Mouse (Mus musculus) small intestine, adult 2 months (tissue): ENCODE measurements around the gene Eif3k. TPM values are rescaled to one million over a fixed set of nuclear protein-coding genes. Genes with fewer than 3 reads are reported as not detected.

Source experiments
- H3K27ac ChIP-seq: fragments of 200-500 bp; 2 replicates; pipeline ENCODE4 v1.5.1; 2012; ENCODE audit warnings: low read depth, low read length, control low read depth, inconsistent platforms; ENCODE audit not compliant: insufficient read depth
- H3K27me3 ChIP-seq: fragments of 200-500 bp; 2 replicates; pipeline ENCODE4 v1.6.1; 2012; ENCODE audit warnings: mild to moderate bottlenecking, moderate library complexity, low read length, inconsistent platforms; ENCODE audit not compliant: control insufficient read depth, insufficient read depth
- H3K36me3 ChIP-seq: fragments of 200-500 bp; 2 replicates; pipeline ENCODE4 v1.6.1; 2012; ENCODE audit warnings: mild to moderate bottlenecking, low read length, control low read depth, inconsistent platforms; ENCODE audit not compliant: control insufficient read depth, insufficient read depth
- H3K4me1 ChIP-seq: fragments of 200-500 bp; 2 replicates; pipeline ENCODE4 v1.6.1; 2012; ENCODE audit warnings: low read length, inconsistent platforms, mixed read lengths; ENCODE audit not compliant: control insufficient read depth, insufficient read depth, insufficient read length
- H3K4me3 ChIP-seq: fragments of 200-500 bp; 2 replicates; pipeline ENCODE4 v1.5.1; 2012; ENCODE audit warnings: low read depth, mild to moderate bottlenecking, control low read depth, inconsistent platforms, low read length, moderate library complexity
- CTCF ChIP-seq: fragments of 200-500 bp; IDR thresholded peaks from 2 replicates; pipeline ENCODE4 v1.5.1; 2012; ENCODE audit warnings: low read depth, mild to moderate bottlenecking, control low read depth, inconsistent platforms, low read length, moderate library complexity, mixed read lengths; ENCODE audit not compliant: insufficient replicate concordance, insufficient read length; ENCODE audit errors: extremely low read depth
- POLR2A ChIP-seq: fragments of 200-500 bp; IDR thresholded peaks from 2 replicates; pipeline ENCODE4 v1.6.1; 2012; ENCODE audit warnings: low read depth, mild to moderate bottlenecking, control low read depth, inconsistent platforms, low read length, moderate library complexity
- WGBS: fragments of 180-500 bp; shearing (Covaris S2); methylation state at CpG from one replicate; pipeline ENCODE4 v1.1.7; 2018; 5-methylcytosine and 5-hydroxymethylcytosine counted together
- polyA plus RNA-seq: library from polyadenylated mRNA; depleted of rRNA; stranded (reverse); fragments of >200 nt; gene quantifications from 2 replicates; pipeline ENCODE4 v1.2.3, GENCODE M21; 2012; rRNA removed

Eif3k gene
- polyA plus RNA-seq, result 135 and 169 TPM in 2 replicates

DNA sequence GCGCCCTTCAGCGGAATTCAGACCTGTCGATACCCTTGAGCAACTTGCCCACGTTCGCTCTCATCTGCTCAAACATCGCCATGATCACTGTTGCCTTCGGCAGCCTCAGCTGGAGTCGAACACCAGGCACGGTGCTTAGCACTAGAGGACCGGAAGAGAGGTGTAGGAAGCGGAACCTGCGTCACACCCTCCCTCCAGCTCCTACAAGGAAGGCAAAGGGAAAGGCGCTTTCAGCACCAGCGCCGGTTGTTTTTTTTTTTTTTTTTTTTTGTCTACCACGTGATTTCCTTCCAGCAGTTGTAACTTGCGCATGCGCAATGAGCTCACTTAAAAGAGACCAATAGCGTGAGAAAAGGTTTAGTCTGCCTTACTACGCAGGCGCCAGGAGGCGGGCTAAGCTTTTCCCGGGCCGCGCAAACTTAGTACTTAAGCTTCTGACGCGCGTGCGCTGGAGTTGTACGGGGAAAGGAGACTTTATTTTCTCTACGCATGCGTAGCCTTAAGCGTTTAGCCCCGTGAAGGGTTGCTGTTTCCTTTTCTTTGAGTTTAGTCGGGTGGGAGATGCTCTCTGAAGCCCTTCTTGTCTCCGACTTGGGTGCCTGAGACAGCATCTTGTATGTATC lies at the start of gene Eif3k, which contains the start of gene Map4k1:
Gene Eif3k, minus strand, starts transcription at position 214 of the 623 bp plus-strand sequence.
Gene Map4k1, plus strand, starts transcription at position 400 of the 623 bp plus-strand sequence.
- Histone ChIP-seq H3K27ac (peak within 1 kb of the TSS; percentile 89), H3K4me1 (peaks cover 8% of the 10 kb centered on the region), H3K36me3 (peaks cover 24% of the 10 kb centered on the region), H3K4me3 (peak within 1 kb of the TSS; percentile 71), H3K27me3 (no peaks in the 10 kb centered on the region)
- no peak for TF ChIP-seq CTCF
- TF ChIP-seq POLR2A, result no peak; the same call in 1 of the 2 replicates
- under 1% methylated on average over 36 of the region's 36 CpGs for WGBS

- no peak overlapping the region for H3K27ac ChIP-seq
- TF ChIP-seq CTCF (no peak), POLR2A (no peak)
- no peaks in the 10 kb centered on the region for H3K27me3 ChIP-seq
- no peaks in the 10 kb centered on the region for H3K36me3 ChIP-seq
- WGBS, result 79% methylated on average over 14 of the region's 14 CpGs
- no peaks in the 10 kb centered on the region for H3K4me1 ChIP-seq
- no peak overlapping the region for H3K4me3 ChIP-seq
Measured at GRCm38 (mm10) chr7:29029690-29030656, 48.3 kb upstream of the Eif3k start.

- TF ChIP-seq POLR2A (no peak), CTCF (no peak)
- no peaks in the 10 kb centered on the region for H3K36me3 ChIP-seq
- H3K27ac ChIP-seq, result no peak overlapping the region
- no peaks in the 10 kb centered on the region for H3K4me1 ChIP-seq
- no peaks in the 10 kb centered on the region for H3K27me3 ChIP-seq
- WGBS, result 78% methylated on average over 6 of the region's 6 CpGs
- no peak overlapping the region for H3K4me3 ChIP-seq
Measured at GRCm38 (mm10) chr7:29028761-29029160, 47.1 kb upstream of the Eif3k start.

DNA sequence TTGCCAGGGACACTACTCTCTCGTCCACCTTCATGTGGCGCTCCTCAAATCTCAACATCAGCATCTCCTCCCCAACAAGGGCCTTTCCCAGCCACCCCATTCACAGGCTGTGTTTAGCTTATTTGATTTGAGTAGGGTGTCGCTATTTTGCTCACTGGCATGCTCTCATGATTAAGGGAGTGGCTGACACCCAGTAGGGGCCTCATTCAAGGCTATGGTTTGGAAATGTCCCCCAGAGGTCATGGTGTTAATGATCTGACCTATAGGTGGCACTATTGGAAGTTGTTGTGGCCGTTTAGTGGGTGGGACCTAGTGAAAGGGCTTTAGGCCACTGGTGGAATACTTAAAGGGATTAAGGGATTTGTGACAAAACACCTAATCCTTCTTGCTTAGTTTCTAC lies 45.1 kb upstream of the Eif3k start:
- TF ChIP-seq POLR2A (no peak), CTCF (no peak)
- Histone ChIP-seq H3K4me3 (no peak overlapping the region), H3K27me3 (no peaks in the 10 kb centered on the region), H3K4me1 (no peaks in the 10 kb centered on the region), H3K36me3 (no peaks in the 10 kb centered on the region), H3K27ac (no peak overlapping the region)
- 72% methylated on average over 4 of the region's 4 CpGs for WGBS

GRCm38 (mm10) chr7:29026195-29026594 lies 44.5 kb upstream of the Eif3k start:
- Histone ChIP-seq H3K4me3 (no peak overlapping the region), H3K27me3 (no peaks in the 10 kb centered on the region), H3K4me1 (no peaks in the 10 kb centered on the region), H3K27ac (no peak overlapping the region), H3K36me3 (no peaks in the 10 kb centered on the region)
- WGBS, result 77% methylated on average over 5 of the region's 5 CpGs
- no peak for TF ChIP-seq CTCF
- no peak for TF ChIP-seq POLR2A

- TF ChIP-seq POLR2A (no peak), CTCF (no peak)
- no peaks in the 10 kb centered on the region for H3K36me3 ChIP-seq
- no peak overlapping the region for H3K4me3 ChIP-seq
- 62% methylated on average over 7 of the region's 7 CpGs for WGBS
- no peaks in the 10 kb centered on the region for H3K4me1 ChIP-seq
- H3K27ac ChIP-seq, result no peak overlapping the region
- H3K27me3 ChIP-seq, result no peaks in the 10 kb centered on the region
Measured at GRCm38 (mm10) chr7:29025566-29025965, 43.9 kb upstream of the Eif3k start.

- no peak for TF ChIP-seq CTCF
- no peak for TF ChIP-seq POLR2A
- peaks cover 16% of the 10 kb centered on the region for H3K27me3 ChIP-seq
- peaks cover 5% of the 10 kb centered on the region for H3K4me1 ChIP-seq
- H3K27ac ChIP-seq, result no peak overlapping the region
- H3K4me3 ChIP-seq, result no peak overlapping the region
- 83% methylated on average over 8 of the region's 8 CpGs for WGBS
- H3K36me3 ChIP-seq, result no peaks in the 10 kb centered on the region
Measured at GRCm38 (mm10) chr7:29023514-29023913, 41.9 kb upstream of the Eif3k start.
